Mouse (Mus musculus) hindbrain, embryonic 14.5 days (tissue): ENCODE results near the gene Vil1. TPM values are rescaled to one million over a fixed set of nuclear protein-coding genes. Genes with fewer than 3 reads are reported as not detected.

ENCODE experiments used
- ATAC-seq: fragments of 200-750 bp; cut with Nextera tagmentation; 2 replicates; pipeline ENCODE4 v1.8.0; 2017; ENCODE audit warnings: moderate number of reproducible peaks, mild to moderate bottlenecking, moderate TSS enrichment, moderate library complexity; ENCODE audit not compliant: low FRiP score
- DNase-seq: peaks from one replicate; pipeline ENCODE4 v3.0.0-alpha.2; 2015; ENCODE audit warnings: low spot score
- H3K27ac ChIP-seq: fragments of 300-500 bp; sonication (generic); 2 replicates; pipeline ENCODE4 v1.5.1; 2014; ENCODE audit warnings: mild to moderate bottlenecking, moderate library complexity
- H3K27me3 ChIP-seq: fragments of 300-500 bp; sonication (generic); 2 replicates; pipeline ENCODE4 v1.6.1; 2014; ENCODE audit warnings: mild to moderate bottlenecking, low read length, mixed read lengths; ENCODE audit not compliant: control insufficient read depth, insufficient read depth
- H3K36me3 ChIP-seq: fragments of 300-500 bp; sonication (generic); replicated peaks from 2 replicates; pipeline ENCODE4 v1.6.1; 2014; ENCODE audit not compliant: control insufficient read depth, insufficient read depth
- H3K4me1 ChIP-seq: fragments of 300-500 bp; sonication (generic); replicated peaks from 2 replicates; pipeline ENCODE4 v1.6.1; 2014; ENCODE audit warnings: antibody characterized with exemption, low read length, mixed read lengths; ENCODE audit not compliant: control insufficient read depth, insufficient read depth
- H3K4me2 ChIP-seq: fragments of 300-500 bp; sonication (generic); replicated peaks from 2 replicates; pipeline ENCODE4 v1.6.1; 2014; ENCODE audit warnings: mild to moderate bottlenecking, moderate library complexity
- H3K4me3 ChIP-seq: fragments of 300-500 bp; sonication (generic); replicated peaks from 2 replicates; pipeline ENCODE4 v1.5.1; 2014; ENCODE audit warnings: mild to moderate bottlenecking, low read length
- H3K9ac ChIP-seq: fragments of 300-500 bp; sonication (generic); 2 replicates; pipeline ENCODE4 v1.6.1; 2014
- H3K9me3 ChIP-seq: fragments of 300-500 bp; sonication (generic); 2 replicates; pipeline ENCODE4 v1.6.1; 2016; ENCODE audit warnings: low read length; ENCODE audit not compliant: control insufficient read depth
- WGBS: fragments of 180-500 bp; shearing (Covaris S2); extraction: QIAGEN DNeasy Blood & Tissue Kit; methylation state at CpG from one replicate; pipeline ENCODE4 v1.1.7; 2014; 5-methylcytosine and 5-hydroxymethylcytosine counted together
- polyA plus RNA-seq: library from polyadenylated mRNA; unstranded; fragments of >200 nt; fragmentation: Nextera tagmentation; extraction: Ambion mirVana; gene quantifications from 2 replicates; pipeline ENCODE4 v1.2.1, GENCODE M21; 2014

The Vil1 gene
- 0.16 and 0.34 TPM in 2 replicates for polyA plus RNA-seq

- no peak within 1 kb of the TSS for H3K4me2 ChIP-seq
- no peaks in the 10 kb centered on the region for H3K4me1 ChIP-seq
- no peak within 1 kb of the TSS for H3K27ac ChIP-seq
- WGBS = 65% methylated on average over 15 of the region's 15 CpGs
- H3K27me3 ChIP-seq = no peaks in the 10 kb centered on the region
- no peak within 1 kb of the TSS for H3K9ac ChIP-seq
- ATAC-seq = no peak
- no peak for DNase-seq
- no peaks in the 10 kb centered on the region for H3K9me3 ChIP-seq
- no peaks in the 10 kb centered on the region for H3K36me3 ChIP-seq
- H3K4me3 ChIP-seq = no peak within 1 kb of the TSS
Observed at GRCm38 (mm10) chr1:74408589-74409504, at the start of gene Vil1. Gene Vil1, plus strand, starts transcription at chr1:74409376.

GRCm38 (mm10) chr1:74359952-74360517 is 49.1 kb upstream of the Vil1 start:
- no peak for DNase-seq
- Histone ChIP-seq H3K4me1 (no peaks in the 10 kb centered on the region), H3K36me3 (no peaks in the 10 kb centered on the region), H3K9ac (no peak overlapping the region), H3K4me2 (no peak overlapping the region), H3K27me3 (no peaks in the 10 kb centered on the region), H3K4me3 (no peak overlapping the region), H3K27ac (no peak overlapping the region), H3K9me3 (no peaks in the 10 kb centered on the region)
- 90% methylated on average over 5 of the region's 5 CpGs for WGBS
- ATAC-seq = no peak

- Histone ChIP-seq H3K4me1 (no peaks in the 10 kb centered on the region), H3K27me3 (no peaks in the 10 kb centered on the region), H3K9me3 (no peaks in the 10 kb centered on the region), H3K36me3 (no peaks in the 10 kb centered on the region), H3K4me3 (no peak within 1 kb of the TSS), H3K9ac (no peak within 1 kb of the TSS), H3K4me2 (no peak within 1 kb of the TSS), H3K27ac (no peak within 1 kb of the TSS)
- DNase-seq (peak; percentile 88), ATAC-seq (peak; percentile 62; the same call in 1 of the 2 replicates)
- WGBS = 0% methylated on average over 2 of the region's 2 CpGs
Observed at GRCm38 (mm10) chr1:74361812-74362211, 47.4 kb upstream of the Vil1 start, which contains the start of gene Catip. Gene Catip, plus strand, starts transcription at chr1:74362108.

GRCm38 (mm10) chr1:74362325-74363229 is 46.6 kb upstream of the Vil1 start:
- Histone ChIP-seq H3K4me1 (no peaks in the 10 kb centered on the region), H3K27me3 (no peaks in the 10 kb centered on the region), H3K9ac (no peak overlapping the region), H3K4me2 (no peak overlapping the region), H3K4me3 (no peak overlapping the region), H3K9me3 (no peaks in the 10 kb centered on the region), H3K36me3 (no peaks in the 10 kb centered on the region), H3K27ac (no peak overlapping the region)
- DNase-seq (no peak), ATAC-seq (peak; percentile 37; the same call in 1 of the 2 replicates)
- WGBS = 64% methylated on average over 17 of the region's 17 CpGs

- Histone ChIP-seq H3K4me3 (no peak overlapping the region), H3K9me3 (no peaks in the 10 kb centered on the region), H3K27me3 (no peaks in the 10 kb centered on the region), H3K27ac (no peak overlapping the region), H3K4me2 (no peak overlapping the region), H3K9ac (no peak overlapping the region), H3K36me3 (no peaks in the 10 kb centered on the region), H3K4me1 (no peaks in the 10 kb centered on the region)
- WGBS = 74% methylated on average over 5 of the region's 5 CpGs
- DNase-seq (no peak), ATAC-seq (no peak)
Observed at GRCm38 (mm10) chr1:74363437-74363836, 45.7 kb upstream of the Vil1 start.

- Histone ChIP-seq H3K4me1 (no peaks in the 10 kb centered on the region), H3K4me2 (no peak overlapping the region), H3K36me3 (no peaks in the 10 kb centered on the region), H3K4me3 (no peak overlapping the region), H3K27me3 (no peaks in the 10 kb centered on the region), H3K9me3 (no peaks in the 10 kb centered on the region), H3K27ac (no peak overlapping the region), H3K9ac (no peak overlapping the region)
- ATAC-seq (no peak), DNase-seq (no peak)
- WGBS = 84% methylated on average over 8 of the region's 8 CpGs
Observed at GRCm38 (mm10) chr1:74364270-74364669, 44.9 kb upstream of the Vil1 start.

- Histone ChIP-seq H3K9ac (peak overlapping the region; percentile 29; the same call in 1 of the 2 replicates), H3K9me3 (no peaks in the 10 kb centered on the region), H3K4me3 (peak overlapping the region; percentile 18), H3K27me3 (no peaks in the 10 kb centered on the region), H3K36me3 (no peaks in the 10 kb centered on the region), H3K4me2 (peak overlapping the region; percentile 48), H3K27ac (no peak overlapping the region), H3K4me1 (no peaks in the 10 kb centered on the region)
- ATAC-seq = peak; percentile 37; the same call in 1 of the 2 replicates
- WGBS = 23% methylated on average over 34 of the region's 34 CpGs
- no peak for DNase-seq
Observed at GRCm38 (mm10) chr1:74367886-74368645, 41.1 kb upstream of the Vil1 start.

- WGBS = 57% methylated on average over 4 of the region's 4 CpGs
- no peak overlapping the region for H3K4me2 ChIP-seq
Observed at GRCm38 (mm10) chr1:74370040-74370439, 39.1 kb upstream of the Vil1 start.

More at GRCm38 (mm10) chr1:74370040-74370439, 39.1 kb upstream of the Vil1 start:
- no peaks in the 10 kb centered on the region for H3K27me3 ChIP-seq
- no peak overlapping the region for H3K27ac ChIP-seq
- H3K4me1 ChIP-seq = no peaks in the 10 kb centered on the region
- H3K9me3 ChIP-seq = no peaks in the 10 kb centered on the region
- no peaks in the 10 kb centered on the region for H3K36me3 ChIP-seq
- DNase-seq = no peak
- ATAC-seq = no peak
- H3K4me3 ChIP-seq = no peak overlapping the region
- H3K9ac ChIP-seq = no peak overlapping the region
